Mouse (Mus musculus) midbrain, postnatal 0 days (tissue): ENCODE data around the gene Olfr1019. TPM values are rescaled to one million over a fixed set of nuclear protein-coding genes. Genes with fewer than 3 reads are reported as not detected.

ENCODE experiments used
- ATAC-seq: fragments of 200-750 bp; cut with Nextera tagmentation; 2 replicates; pipeline ENCODE4 v1.8.0; 2017; ENCODE audit warnings: moderate number of reproducible peaks, mild to moderate bottlenecking, moderate TSS enrichment, moderate library complexity; ENCODE audit not compliant: low FRiP score
- DNase-seq: peaks from one replicate; pipeline ENCODE4 v3.0.0-alpha.2; 2015; ENCODE audit warnings: low spot score
- H3K27ac ChIP-seq: fragments of 300-500 bp; sonication (generic); 2 replicates; pipeline ENCODE4 v1.5.1; 2014; ENCODE audit warnings: low read depth, mild to moderate bottlenecking, low read length, mixed read lengths
- H3K27me3 ChIP-seq: fragments of 300-500 bp; sonication (generic); 2 replicates; pipeline ENCODE4 v1.6.1; 2014; ENCODE audit warnings: low read length, control low read depth, mixed read lengths; ENCODE audit not compliant: insufficient read depth
- H3K36me3 ChIP-seq: fragments of 300-500 bp; sonication (generic); 2 replicates; pipeline ENCODE4 v1.6.1; 2014; ENCODE audit warnings: low read length, control low read depth, mixed read lengths; ENCODE audit not compliant: insufficient read depth
- H3K4me1 ChIP-seq: fragments of 300-500 bp; sonication (generic); 2 replicates; pipeline ENCODE4 v1.6.1; 2014; ENCODE audit warnings: mild to moderate bottlenecking, control low read depth, antibody characterized with exemption, low read length, mixed read lengths; ENCODE audit not compliant: insufficient read depth
- H3K4me2 ChIP-seq: fragments of 300-500 bp; sonication (generic); 2 replicates; pipeline ENCODE4 v1.6.1; 2014; ENCODE audit warnings: low read depth, mild to moderate bottlenecking, low read length, mixed read lengths; ENCODE audit not compliant: poor library complexity, severe bottlenecking
- H3K4me3 ChIP-seq: fragments of 300-500 bp; sonication (generic); 2 replicates; pipeline ENCODE4 v1.5.1; 2014; ENCODE audit warnings: low read depth, mild to moderate bottlenecking, low read length, moderate library complexity
- H3K9ac ChIP-seq: fragments of 300-500 bp; sonication (generic); replicated peaks from 2 replicates; pipeline ENCODE4 v1.6.1; 2014; ENCODE audit warnings: mild to moderate bottlenecking, low read length, moderate library complexity, mixed read lengths; ENCODE audit not compliant: poor library complexity, severe bottlenecking
- H3K9me3 ChIP-seq: fragments of 300-500 bp; sonication (generic); 2 replicates; pipeline ENCODE4 v1.6.1; 2016; ENCODE audit warnings: low read length, control low read depth
- CTCF ChIP-seq: IDR thresholded peaks from 2 replicates; pipeline ENCODE4 v1.5.1; 2016; ENCODE audit warnings: antibody characterized with exemption, mild to moderate bottlenecking
- WGBS: fragments of 180-500 bp; shearing (Covaris S2); extraction: QIAGEN DNeasy Blood & Tissue Kit; methylation state at CpG from one replicate; pipeline ENCODE4 v1.1.7; 2014; 5-methylcytosine and 5-hydroxymethylcytosine counted together
- polyA plus RNA-seq: library from polyadenylated mRNA; unstranded; fragments of >200 nt; fragmentation: Nextera tagmentation; extraction: Ambion mirVana; gene quantifications from 2 replicates; pipeline ENCODE4 v1.2.1, GENCODE M21; 2015
- total RNA-seq: library from RNA; depleted of rRNA; stranded (reverse); fragments of >200 nt; gene quantifications from 2 replicates; pipeline ENCODE4 v1.2.3, GENCODE M21; 2014; rRNA removed

Gene Olfr1019
- total and polyA plus RNA-seq, 2 experiments from 2014 or later, result 0.93 TPM; not detected in 1

DNA sequence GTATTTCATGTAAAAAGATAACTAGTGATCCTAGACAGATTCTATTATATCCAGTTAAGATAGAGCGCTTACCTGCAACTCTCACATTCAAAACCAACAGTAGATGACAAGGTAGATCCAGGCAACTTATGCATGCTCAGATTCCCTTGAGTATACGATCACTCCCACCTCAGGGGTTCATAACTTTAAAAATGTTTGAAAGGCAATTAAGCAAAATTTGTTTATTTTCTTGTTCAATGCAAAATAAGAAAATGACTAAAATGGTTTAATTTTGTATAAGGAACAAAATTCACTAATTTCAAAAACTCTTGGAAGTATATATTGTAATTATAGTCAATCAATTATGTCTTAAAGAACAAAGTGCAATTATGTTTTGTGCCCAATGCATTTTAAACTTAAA is 42.8 kb downstream of the Olfr1019 start, which contains the start of gene Olfr1016:
Gene Olfr1016 (minus strand): TSS at position 101 of the 400 bp plus-strand sequence.
- H3K4me3 ChIP-seq, result no peak within 1 kb of the TSS
- no peak within 1 kb of the TSS for H3K27ac ChIP-seq
- no peak within 1 kb of the TSS for H3K9ac ChIP-seq
- H3K4me1 ChIP-seq, result no peaks in the 10 kb centered on the region
- no peaks in the 10 kb centered on the region for H3K27me3 ChIP-seq
- no peaks in the 10 kb centered on the region for H3K9me3 ChIP-seq
- no peak for TF ChIP-seq CTCF
- H3K36me3 ChIP-seq, result no peaks in the 10 kb centered on the region
- WGBS, result 93% methylated on average over 2 of the region's 2 CpGs
- H3K4me2 ChIP-seq, result no peak within 1 kb of the TSS
- ATAC-seq (no peak), DNase-seq (no peak)

DNA sequence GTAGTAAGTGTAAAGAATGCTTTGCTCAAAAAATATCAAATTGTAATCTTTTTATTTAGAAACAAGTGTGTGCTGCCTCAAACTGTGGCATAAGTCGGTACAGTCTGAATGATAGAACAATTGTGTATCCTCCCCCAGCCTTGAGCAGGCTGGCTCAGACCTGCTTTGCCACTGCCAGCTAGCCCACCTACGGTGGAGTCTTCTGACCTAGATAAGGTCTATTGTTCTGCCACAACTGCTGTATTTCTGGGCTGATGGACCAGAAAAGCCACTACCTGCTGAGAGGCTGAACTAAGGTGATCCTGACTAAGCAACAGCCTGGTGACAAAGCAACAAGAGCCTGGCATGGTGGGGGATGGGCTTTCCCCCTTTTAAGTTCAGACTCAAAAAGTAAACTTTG is 53.0 kb downstream of the Olfr1019 start:
- H3K4me1 ChIP-seq, result no peaks in the 10 kb centered on the region
- TF ChIP-seq CTCF, result no peak
- WGBS, result 10% methylated on average over 2 of the region's 2 CpGs
- no peak overlapping the region for H3K4me3 ChIP-seq
- DNase-seq (no peak), ATAC-seq (no peak)
- H3K4me2 ChIP-seq, result no peak overlapping the region
- no peaks in the 10 kb centered on the region for H3K27me3 ChIP-seq
- H3K9me3 ChIP-seq, result no peaks in the 10 kb centered on the region
- no peaks in the 10 kb centered on the region for H3K36me3 ChIP-seq
- no peak overlapping the region for H3K27ac ChIP-seq
- no peak overlapping the region for H3K9ac ChIP-seq

Other genes with a start within 250 kb of the Olfr1019 start
- gene Olfr1000, start 233.6 kb downstream of the Olfr1019 start, total RNA-seq, result not detected in 2 replicates
- not detected in 2 replicates for gene Olfr1000, start 233.6 kb downstream of the Olfr1019 start, polyA plus RNA-seq
- gene Olfr1002, start 194.8 kb downstream of the Olfr1019 start, total RNA-seq, result not detected in 2 replicates
- not detected in 2 replicates for gene Olfr1002, start 194.8 kb downstream of the Olfr1019 start, polyA plus RNA-seq
- not detected in 2 replicates for gene Olfr154, start 181.0 kb downstream of the Olfr1019 start, total RNA-seq
- not detected in 2 replicates for gene Olfr154, start 181.0 kb downstream of the Olfr1019 start, polyA plus RNA-seq
- gene Olfr1006, start 166.7 kb downstream of the Olfr1019 start, total RNA-seq, result not detected in 2 replicates
- gene Olfr1006, start 166.7 kb downstream of the Olfr1019 start, polyA plus RNA-seq, result not detected in 2 replicates
- not detected in 2 replicates for gene Olfr1008, start 156.1 kb downstream of the Olfr1019 start, total RNA-seq
- gene Olfr1008, start 156.1 kb downstream of the Olfr1019 start, polyA plus RNA-seq, result not detected in 2 replicates
- not detected in 2 replicates for gene Olfr1009, start 130.1 kb downstream of the Olfr1019 start, total RNA-seq
- not detected in 2 replicates for gene Olfr1009, start 130.1 kb downstream of the Olfr1019 start, polyA plus RNA-seq
- not detected in 2 replicates for gene Olfr1012, start 82.7 kb downstream of the Olfr1019 start, total RNA-seq
- gene Olfr1012, start 82.7 kb downstream of the Olfr1019 start, polyA plus RNA-seq, result not detected in 2 replicates
- not detected in 2 replicates for gene Olfr1013, start 78.4 kb downstream of the Olfr1019 start, total RNA-seq
- gene Olfr1013, start 78.4 kb downstream of the Olfr1019 start, polyA plus RNA-seq, result not detected in 2 replicates
- gene Olfr1014, start 72.8 kb downstream of the Olfr1019 start, total RNA-seq, result not detected in 2 replicates
- gene Olfr1014, start 72.8 kb downstream of the Olfr1019 start, polyA plus RNA-seq, result not detected in 2 replicates
- not detected in 2 replicates for gene Olfr1015, start 63.5 kb downstream of the Olfr1019 start, total RNA-seq
- not detected in 2 replicates for gene Olfr1015, start 63.5 kb downstream of the Olfr1019 start, polyA plus RNA-seq
- not detected in 2 replicates for gene Olfr1016, start 42.9 kb downstream of the Olfr1019 start, total RNA-seq
- not detected in 2 replicates for gene Olfr1016, start 42.9 kb downstream of the Olfr1019 start, polyA plus RNA-seq
- not detected in 2 replicates for gene Olfr1018, start 27.0 kb downstream of the Olfr1019 start, total RNA-seq
- gene Olfr1018, start 27.0 kb downstream of the Olfr1019 start, polyA plus RNA-seq, result not detected in 2 replicates
- gene Olfr1020, start 1.5 kb upstream of the Olfr1019 start, total RNA-seq, result not detected in 2 replicates
- not detected in 2 replicates for gene Olfr1020, start 1.5 kb upstream of the Olfr1019 start, polyA plus RNA-seq
- not detected in 2 replicates for gene Olfr1022, start 23.1 kb upstream of the Olfr1019 start, total RNA-seq
- gene Olfr1022, start 23.1 kb upstream of the Olfr1019 start, polyA plus RNA-seq, result not detected in 2 replicates
- gene Olfr1023, start 40.2 kb upstream of the Olfr1019 start, total RNA-seq, result 0.05 TPM in 1 of 2 replicates, not detected in the other
- gene Olfr1023, start 40.2 kb upstream of the Olfr1019 start, polyA plus RNA-seq, result not detected in 2 replicates
- gene Olfr1024, start 59.6 kb upstream of the Olfr1019 start, total RNA-seq, result not detected in 2 replicates
- gene Olfr1024, start 59.6 kb upstream of the Olfr1019 start, polyA plus RNA-seq, result not detected in 2 replicates
- not detected in 2 replicates for gene Olfr1025-ps1, start 69.7 kb upstream of the Olfr1019 start, total RNA-seq
- gene Olfr1025-ps1, start 69.7 kb upstream of the Olfr1019 start, polyA plus RNA-seq, result 0.11 TPM in 1 of 2 replicates, not detected in the other
- gene Olfr1026, start 76.1 kb upstream of the Olfr1019 start, total RNA-seq, result not detected in 2 replicates
- gene Olfr1026, start 76.1 kb upstream of the Olfr1019 start, polyA plus RNA-seq, result not detected in 2 replicates
- not detected in 2 replicates for gene Olfr1028, start 105.0 kb upstream of the Olfr1019 start, total RNA-seq
- not detected in 2 replicates for gene Olfr1028, start 105.0 kb upstream of the Olfr1019 start, polyA plus RNA-seq
- not detected in 2 replicates for gene Olfr1029, start 128.4 kb upstream of the Olfr1019 start, total RNA-seq
- not detected in 2 replicates for gene Olfr1029, start 128.4 kb upstream of the Olfr1019 start, polyA plus RNA-seq
- gene Olfr1030, start 133.8 kb upstream of the Olfr1019 start, total RNA-seq, result not detected in 2 replicates
- not detected in 2 replicates for gene Olfr1030, start 133.8 kb upstream of the Olfr1019 start, polyA plus RNA-seq
- not detected in 2 replicates for gene Olfr1031, start 144.8 kb upstream of the Olfr1019 start, total RNA-seq
- not detected in 2 replicates for gene Olfr1031, start 144.8 kb upstream of the Olfr1019 start, polyA plus RNA-seq
- gene Olfr1032, start 160.1 kb upstream of the Olfr1019 start, total RNA-seq, result not detected in 2 replicates
- not detected in 2 replicates for gene Olfr1032, start 160.1 kb upstream of the Olfr1019 start, polyA plus RNA-seq
- 0.11 and 0.24 TPM in 2 replicates for gene Olfr1033, start 175.2 kb upstream of the Olfr1019 start, total RNA-seq
- not detected in 2 replicates for gene Olfr1033, start 175.2 kb upstream of the Olfr1019 start, polyA plus RNA-seq
- gene Olfr1034, start 200.4 kb upstream of the Olfr1019 start, total RNA-seq, result 0.19 TPM in 1 of 2 replicates, not detected in the other
- gene Olfr1034, start 200.4 kb upstream of the Olfr1019 start, polyA plus RNA-seq, result not detected in 2 replicates
- not detected in 2 replicates for gene Olfr1036, start 228.5 kb upstream of the Olfr1019 start, total RNA-seq
- not detected in 2 replicates for gene Olfr1036, start 228.5 kb upstream of the Olfr1019 start, polyA plus RNA-seq
- gene Olfr1037, start 241.9 kb upstream of the Olfr1019 start, total RNA-seq, result not detected in 2 replicates
- gene Olfr1037, start 241.9 kb upstream of the Olfr1019 start, polyA plus RNA-seq, result not detected in 2 replicates